Mouse (Mus musculus) activated CD4-positive, CD25-positive, alpha-beta regulatory T cell, adult 9 weeks (primary cell): ENCODE measurements around the gene Gm11569. TPM values are rescaled to one million over a fixed set of nuclear protein-coding genes. Genes with fewer than 3 reads are reported as not detected.

Source experiments
- polyA plus RNA-seq: library from polyadenylated mRNA; unstranded; fragments of 100-300 nt; shearing (Covaris generic); gene quantifications from one replicate; pipeline ENCODE4 v1.2.1, GENCODE M21; 2017

The Gm11569 gene
- not detected for polyA plus RNA-seq

DNA sequence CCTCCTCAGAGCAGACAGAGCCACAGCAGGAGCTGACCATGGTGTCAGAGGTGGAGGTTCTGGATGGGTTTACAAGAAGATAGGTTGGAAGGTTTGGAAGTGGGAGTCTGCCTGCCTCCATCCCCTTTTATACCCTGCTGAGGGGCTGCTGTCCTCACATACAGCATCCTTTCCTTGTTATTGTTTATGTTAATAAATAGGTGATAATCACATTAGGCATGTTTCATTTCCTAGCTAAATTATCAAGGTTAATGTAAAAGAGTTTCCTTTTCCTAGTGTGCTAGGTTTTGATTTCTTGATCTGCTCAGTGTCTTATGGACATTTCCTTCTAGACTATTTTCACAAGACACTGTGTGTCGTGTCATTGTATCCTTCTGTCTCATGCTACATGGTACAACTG, at the start of gene Gm11569:
Gene Gm11569, minus strand, starts transcription at position 101 of the 400 bp plus-strand sequence.

DNA sequence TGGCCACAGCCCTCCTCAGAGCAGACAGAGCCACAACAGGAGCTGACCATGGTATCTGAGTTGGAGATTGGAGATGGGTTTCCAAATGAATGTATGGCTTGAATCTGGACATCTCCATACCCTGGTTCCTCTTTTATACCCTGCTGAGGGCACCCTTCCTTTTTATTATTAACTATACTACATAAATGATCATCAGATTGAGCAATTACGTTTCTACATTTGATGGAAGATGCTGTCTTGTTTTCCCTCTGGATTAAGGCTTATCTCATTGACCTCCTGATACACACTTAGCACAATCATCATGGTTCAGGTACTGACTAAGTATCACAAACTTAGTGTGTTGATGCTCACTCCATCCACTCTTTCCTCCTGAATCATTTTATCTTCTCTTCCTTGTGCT, 39.2 kb upstream of the Gm11569 start, which contains the start of gene 2300003K06Rik:
Gene 2300003K06Rik, minus strand, starts transcription at position 101 of the 400 bp plus-strand sequence.

DNA sequence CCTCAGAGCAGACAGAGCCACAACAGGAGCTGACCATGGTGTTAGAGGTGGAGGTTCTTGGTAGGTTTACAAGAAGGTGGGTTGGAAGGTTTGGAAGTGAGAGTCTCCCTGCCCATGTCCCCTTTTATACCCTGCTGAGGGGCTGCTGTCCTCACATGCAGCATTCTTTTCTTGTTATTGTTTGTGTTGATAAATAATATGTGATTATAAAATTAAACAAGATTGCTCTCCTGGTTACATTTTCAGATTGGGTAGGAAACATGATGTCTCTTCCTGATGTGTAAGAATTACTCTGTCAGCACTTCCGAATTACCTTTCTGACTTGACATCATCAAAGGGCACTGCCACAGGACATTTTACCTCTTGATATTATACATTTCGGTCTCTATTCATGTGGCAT, 16.8 kb upstream of the Gm11569 start, which contains the start of gene Gm11564:
Gene Gm11564, minus strand, starts transcription at position 101 of the 400 bp plus-strand sequence.

DNA sequence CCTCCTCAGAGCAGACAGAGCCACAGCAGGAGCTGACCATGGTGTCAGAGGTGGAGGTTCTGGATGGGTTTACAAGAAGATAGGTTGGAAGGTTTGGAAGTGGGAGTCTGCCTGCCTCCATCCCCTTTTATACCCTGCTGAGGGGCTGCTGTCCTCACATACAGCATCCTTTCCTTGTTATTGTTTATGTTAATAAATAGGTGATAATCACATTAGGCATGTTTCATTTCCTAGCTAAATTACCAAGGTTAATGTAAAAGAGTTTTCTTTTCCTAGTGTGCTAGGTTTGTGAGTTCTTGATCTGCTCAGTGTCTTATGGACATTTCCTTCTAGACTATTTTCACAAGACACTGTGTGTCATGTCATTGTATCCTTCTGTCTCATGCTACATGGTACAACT, 11.1 kb upstream of the Gm11569 start, which contains the start of gene Krtap4-13:
Gene Krtap4-13, minus strand, starts transcription at position 101 of the 400 bp plus-strand sequence.

DNA sequence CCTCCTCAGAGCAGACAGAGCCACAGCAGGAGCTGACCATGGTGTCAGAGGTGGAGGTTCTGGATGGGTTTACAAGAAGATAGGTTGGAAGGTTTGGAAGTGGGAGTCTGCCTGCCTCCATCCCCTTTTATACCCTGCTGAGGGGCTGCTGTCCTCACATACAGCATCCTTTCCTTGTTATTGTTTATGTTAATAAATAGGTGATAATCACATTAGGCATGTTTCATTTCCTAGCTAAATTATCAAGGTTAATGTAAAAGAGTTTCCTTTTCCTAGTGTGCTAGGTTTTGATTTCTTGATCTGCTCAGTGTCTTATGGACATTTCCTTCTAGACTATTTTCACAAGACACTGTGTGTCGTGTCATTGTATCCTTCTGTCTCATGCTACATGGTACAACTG, 5.6 kb upstream of the Gm11569 start, which contains the start of gene Gm11554:
Gene Gm11554, minus strand, starts transcription at position 101 of the 400 bp plus-strand sequence.

DNA sequence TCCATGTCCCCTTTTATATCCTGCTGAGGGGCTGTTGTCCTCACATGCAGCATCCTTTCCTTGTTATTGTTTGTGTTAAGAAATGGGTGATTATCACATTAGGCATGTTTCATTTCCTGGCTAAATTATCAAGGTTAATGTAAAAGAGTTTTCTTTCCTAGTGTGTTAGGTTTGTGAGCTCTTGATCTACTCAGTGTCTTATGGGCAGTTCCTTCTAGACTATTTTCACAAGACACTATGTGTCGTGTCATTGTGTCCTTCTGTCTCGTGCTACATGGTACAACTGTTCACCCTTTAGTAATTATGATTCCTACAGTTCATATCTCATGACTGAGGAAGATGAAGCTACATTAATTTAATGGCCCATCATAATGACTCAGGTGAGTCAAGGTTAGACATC, 5.4 kb downstream of the Gm11569 start, which contains the start of gene Gm11596:
Gene Gm11596, minus strand, starts transcription at position 101 of the 400 bp plus-strand sequence.

DNA sequence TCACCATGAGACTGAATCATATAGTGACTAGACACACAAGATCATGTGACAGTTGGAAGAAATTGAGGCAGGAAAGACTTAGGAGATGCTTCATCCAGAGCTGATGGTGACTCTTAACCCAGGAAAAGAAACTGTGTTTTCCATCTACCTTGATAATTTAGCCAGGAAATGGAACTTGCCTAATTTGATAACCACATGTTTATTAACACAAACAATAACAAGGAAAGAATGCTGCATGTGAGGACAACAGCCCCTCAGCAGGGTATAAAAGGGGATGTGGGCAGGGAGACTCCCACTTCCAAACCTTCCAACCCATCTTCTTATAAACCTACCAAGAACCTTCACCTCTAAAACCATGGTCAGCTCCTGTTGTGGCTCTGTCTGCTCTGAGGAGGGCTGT, 13.8 kb downstream of the Gm11569 start, which contains the start of gene Krtap4-9:
Gene Krtap4-9, plus strand, starts transcription at position 301 of the 400 bp plus-strand sequence.

DNA sequence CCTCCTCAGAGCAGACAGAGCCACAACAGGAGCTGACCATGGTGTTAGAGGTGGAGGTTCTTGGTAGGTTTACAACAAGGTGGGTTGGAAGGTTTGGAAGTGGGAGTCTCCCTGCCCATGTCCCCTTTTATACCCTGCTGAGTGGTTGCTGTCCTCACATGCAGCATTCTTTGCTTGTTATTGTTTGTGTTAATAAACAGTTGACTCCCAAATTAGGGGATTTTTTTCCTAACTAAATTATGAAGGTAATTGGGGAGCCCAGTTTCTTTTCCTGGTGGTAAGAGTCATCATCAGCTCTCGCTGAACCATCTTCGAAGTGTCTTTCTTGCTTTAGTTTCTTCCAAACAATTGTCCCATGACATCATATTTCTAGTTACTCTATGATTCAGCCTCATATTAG, 18.1 kb downstream of the Gm11569 start, which contains the start of gene Krtap4-8:
Gene Krtap4-8, minus strand, starts transcription at position 101 of the 400 bp plus-strand sequence.

DNA sequence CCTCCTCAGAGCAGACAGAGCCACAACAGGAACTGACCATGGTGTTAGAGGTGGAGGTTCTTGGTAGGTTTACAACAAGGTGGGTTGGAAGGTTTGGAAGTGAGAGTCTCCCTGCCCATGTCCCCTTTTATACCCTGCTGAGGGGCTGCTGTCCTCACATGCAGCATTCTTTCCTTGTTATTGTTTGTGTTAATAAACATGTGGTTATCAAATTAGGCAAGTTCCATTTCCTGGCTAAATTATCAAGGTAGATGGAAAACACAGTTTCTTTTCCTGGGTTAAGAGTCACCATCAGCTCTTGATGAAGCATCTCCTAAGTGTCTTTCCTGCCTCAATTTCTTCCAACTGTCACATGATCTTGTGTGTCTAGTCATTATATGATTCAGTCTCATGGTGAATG, 25.9 kb downstream of the Gm11569 start, which contains the start of gene Gm11595:
Gene Gm11595, minus strand, starts transcription at position 101 of the 400 bp plus-strand sequence.

Other genes starting within 250 kb of the Gm11569 start
- gene Krtap3-3, start 248.1 kb downstream of the Gm11569 start, polyA plus RNA-seq: not detected
- not detected for gene Krtap3-2, start 242.1 kb downstream of the Gm11569 start, polyA plus RNA-seq
- gene Gm11939, start 239.5 kb downstream of the Gm11569 start, polyA plus RNA-seq: not detected
- gene Krtap3-1, start 232.3 kb downstream of the Gm11569 start, polyA plus RNA-seq: not detected
- gene Krtap1-5, start 217.9 kb downstream of the Gm11569 start, polyA plus RNA-seq: not detected
- not detected for gene Krtap1-4, start 215.3 kb downstream of the Gm11569 start, polyA plus RNA-seq
- gene Krtap1-3, start 207.6 kb downstream of the Gm11569 start, polyA plus RNA-seq: not detected
- not detected for gene Krtap9-3, start 200.8 kb downstream of the Gm11569 start, polyA plus RNA-seq
- gene Gm11938, start 195.6 kb downstream of the Gm11569 start, polyA plus RNA-seq: not detected
- not detected for gene Gm11937, start 188.7 kb downstream of the Gm11569 start, polyA plus RNA-seq
- gene Krtap2-4, start 184.1 kb downstream of the Gm11569 start, polyA plus RNA-seq: not detected
- not detected for gene Gm11562, start 178.5 kb downstream of the Gm11569 start, polyA plus RNA-seq
- gene Krtap4-1, start 170.7 kb downstream of the Gm11569 start, polyA plus RNA-seq: not detected
- not detected for gene Krtap4-2, start 163.8 kb downstream of the Gm11569 start, polyA plus RNA-seq
- gene Krtap4-7, start 154.8 kb downstream of the Gm11569 start, polyA plus RNA-seq: not detected
- gene Gm11555, start 148.7 kb downstream of the Gm11569 start, polyA plus RNA-seq: not detected
- not detected for gene Gm11563, start 140.0 kb downstream of the Gm11569 start, polyA plus RNA-seq
- gene Krtap4-6, start 133.0 kb downstream of the Gm11569 start, polyA plus RNA-seq: not detected
- gene Gm14190, start 108.2 kb downstream of the Gm11569 start, polyA plus RNA-seq: not detected
- gene Gm14180, start 64.6 kb downstream of the Gm11569 start, polyA plus RNA-seq: not detected
- not detected for gene Gm11595, start 26.0 kb downstream of the Gm11569 start, polyA plus RNA-seq
- gene Krtap4-8, start 18.2 kb downstream of the Gm11569 start, polyA plus RNA-seq: not detected
- not detected for gene Krtap4-9, start 13.7 kb downstream of the Gm11569 start, polyA plus RNA-seq
- gene Gm11596, start 5.5 kb downstream of the Gm11569 start, polyA plus RNA-seq: not detected
- gene Gm11554, start 5.5 kb upstream of the Gm11569 start, polyA plus RNA-seq: not detected
- not detected for gene Krtap4-13, start 11.0 kb upstream of the Gm11569 start, polyA plus RNA-seq
- not detected for gene Gm11564, start 16.7 kb upstream of the Gm11569 start, polyA plus RNA-seq
- gene 2300003K06Rik, start 39.1 kb upstream of the Gm11569 start, polyA plus RNA-seq: not detected
- gene Krtap4-16, start 52.7 kb upstream of the Gm11569 start, polyA plus RNA-seq: not detected
- gene Gm11568, start 59.0 kb upstream of the Gm11569 start, polyA plus RNA-seq: not detected
- gene Gm11559, start 65.5 kb upstream of the Gm11569 start, polyA plus RNA-seq: not detected
- gene Krtap9-1, start 74.5 kb upstream of the Gm11569 start, polyA plus RNA-seq: not detected
- gene Gm11567, start 80.3 kb upstream of the Gm11569 start, polyA plus RNA-seq: not detected
- gene Krtap31-1, start 109.0 kb upstream of the Gm11569 start, polyA plus RNA-seq: not detected
- not detected for gene Gm11565, start 115.8 kb upstream of the Gm11569 start, polyA plus RNA-seq
- not detected for gene Krtap31-2, start 137.4 kb upstream of the Gm11569 start, polyA plus RNA-seq
- gene Krtap9-5, start 149.5 kb upstream of the Gm11569 start, polyA plus RNA-seq: not detected
- not detected for gene Krtap29-1, start 180.1 kb upstream of the Gm11569 start, polyA plus RNA-seq
- not detected for gene Krtap16-1, start 187.7 kb upstream of the Gm11569 start, polyA plus RNA-seq
- gene Krtap17-1, start 195.1 kb upstream of the Gm11569 start, polyA plus RNA-seq: not detected
- not detected for gene Krt33a, start 217.3 kb upstream of the Gm11569 start, polyA plus RNA-seq
- not detected for gene Krt33b, start 230.9 kb upstream of the Gm11569 start, polyA plus RNA-seq
- not detected for gene Krt34, start 242.6 kb upstream of the Gm11569 start, polyA plus RNA-seq